Mouse (Mus musculus) MEL (cell line): Measurements from ENCODE around the gene Yjefn3. TPM values are rescaled to one million over a fixed set of nuclear protein-coding genes. Genes with fewer than 3 reads are reported as not detected.

ENCODE experiments used
- DNase-seq: peaks from one replicate; pipeline ENCODE4 v3.0.0; 2011; ENCODE audit warnings: low read depth, low spot score
- H3K27ac ChIP-seq: 2 replicates; pipeline ENCODE4 v1.5.1; 2012; ENCODE audit warnings: low read depth, mild to moderate bottlenecking, control low read depth, low read length, moderate library complexity; ENCODE audit not compliant: control insufficient read depth
- H3K27me3 ChIP-seq, 2 experiments: fragments of 150-350 bp in 1 of 2; sonication (generic) in 1 of 2; 2 replicates each; pipeline ENCODE4 v1.6.1; 2012; ENCODE audit warnings: low read length in 2 of 2, mild to moderate bottlenecking in 2 of 2, improper control_type of control experiment in 1 of 2, moderate library complexity in 1 of 2; ENCODE audit not compliant: insufficient read depth in 2 of 2, control insufficient read depth in 1 of 2
- H3K36me3 ChIP-seq, 2 experiments: 2 replicates each; pipeline ENCODE4 v1.6.1; 2012 to 2014; ENCODE audit warnings: low read length in 2 of 2, improper control_type of control experiment in 1 of 2, inconsistent platforms in 1 of 2, mild to moderate bottlenecking in 1 of 2; ENCODE audit not compliant: insufficient read depth in 2 of 2, control insufficient read depth in 1 of 2
- H3K4me1 ChIP-seq, 2 experiments: fragments of 150-350 bp in 1 of 2; sonication (generic) in 1 of 2; 2 replicates each; pipeline ENCODE4 v1.6.1; 2012; ENCODE audit warnings: low read length in 2 of 2, improper control_type of control experiment in 1 of 2, mild to moderate bottlenecking in 1 of 2; ENCODE audit not compliant: insufficient read depth in 2 of 2, control insufficient read depth in 1 of 2
- H3K4me3 ChIP-seq, 2 experiments: fragments of 150-350 bp in 1 of 2; sonication (generic) in 1 of 2; 2 replicates each; pipeline ENCODE4 v1.5.1; 2012; ENCODE audit warnings: low read depth in 2 of 2, low read length in 2 of 2, mild to moderate bottlenecking in 2 of 2, moderate library complexity in 2 of 2, control low read depth in 1 of 2, improper control_type of control experiment in 1 of 2; ENCODE audit not compliant: control insufficient read depth in 1 of 2, insufficient read depth in 1 of 2
- H3K79me2 ChIP-seq: 2 replicates; pipeline ENCODE4 v1.6.1; 2012; ENCODE audit warnings: mild to moderate bottlenecking, low read length, moderate library complexity; ENCODE audit not compliant: control insufficient read depth, poor library complexity, insufficient read depth
- H3K9ac ChIP-seq: 2 replicates; pipeline ENCODE4 v1.6.1; 2012; ENCODE audit warnings: low read depth, mild to moderate bottlenecking, control low read depth, low read length, moderate library complexity; ENCODE audit not compliant: control insufficient read depth, poor library complexity, severe bottlenecking
- H3K9me3 ChIP-seq: fragments of 150-350 bp; sonication (generic); replicated peaks from 2 replicates; pipeline ENCODE4 v1.6.1; 2012; ENCODE audit warnings: mild to moderate bottlenecking, low read length, improper control_type of control experiment, moderate library complexity; ENCODE audit not compliant: insufficient read depth
- BHLHE40 ChIP-seq: IDR thresholded peaks from 2 replicates; pipeline ENCODE4 v1.6.1; 2012; ENCODE audit warnings: low read depth, mild to moderate bottlenecking, inconsistent platforms, low read length, improper control_type of control experiment, borderline replicate concordance
- CHD2 ChIP-seq: IDR thresholded peaks from 2 replicates; pipeline ENCODE4 v1.6.1; 2011; ENCODE audit warnings: low read length, improper control_type of control experiment
- E2F4 ChIP-seq: IDR thresholded peaks from 2 replicates; pipeline ENCODE4 v1.6.1; 2011; ENCODE audit warnings: low read depth, low read length, improper control_type of control experiment, borderline replicate concordance
- ETS1 ChIP-seq: IDR thresholded peaks from 2 replicates; pipeline ENCODE4 v1.6.1; 2012; ENCODE audit warnings: low read depth, mild to moderate bottlenecking, inconsistent platforms, low read length, improper control_type of control experiment, moderate library complexity
- GATA1 ChIP-seq: IDR thresholded peaks from 2 replicates; pipeline ENCODE4 v1.6.1; 2011; ENCODE audit warnings: low read depth, low read length, improper control_type of control experiment
- HCFC1 ChIP-seq: IDR thresholded peaks from 2 replicates; pipeline ENCODE4 v1.6.1; 2012; ENCODE audit warnings: low read depth, mild to moderate bottlenecking, inconsistent platforms, low read length, improper control_type of control experiment, moderate library complexity
- JUND ChIP-seq: IDR thresholded peaks from 2 replicates; pipeline ENCODE4 v1.6.1; 2011; ENCODE audit warnings: low read depth, mild to moderate bottlenecking, improper control_type of control experiment, low read length
- MAFK ChIP-seq: IDR thresholded peaks from 2 replicates; pipeline ENCODE4 v1.6.1; 2011; ENCODE audit warnings: low read depth, mild to moderate bottlenecking, low read length, improper control_type of control experiment, borderline replicate concordance
- MAX ChIP-seq: IDR thresholded peaks from 2 replicates; pipeline ENCODE4 v1.6.1; 2011; ENCODE audit warnings: low read length, improper control_type of control experiment
- MEF2A ChIP-seq: IDR thresholded peaks from 2 replicates; pipeline ENCODE4 v1.6.1; 2014; ENCODE audit warnings: low read depth, mild to moderate bottlenecking, inconsistent platforms, low read length, improper control_type of control experiment; ENCODE audit not compliant: poor library complexity, insufficient replicate concordance, severe bottlenecking; ENCODE audit errors: extremely low read depth
- MYB ChIP-seq: IDR thresholded peaks from 2 replicates; pipeline ENCODE4 v1.6.1; 2011; ENCODE audit warnings: mild to moderate bottlenecking, low read depth, low read length, improper control_type of control experiment
- MYC ChIP-seq: IDR thresholded peaks from 2 replicates; pipeline ENCODE4 v1.6.1; 2011; ENCODE audit warnings: low read depth, mild to moderate bottlenecking, low read length, improper control_type of control experiment, moderate library complexity
- NRF1 ChIP-seq: IDR thresholded peaks from 2 replicates; pipeline ENCODE4 v1.6.1; 2014; ENCODE audit warnings: low read depth, mild to moderate bottlenecking, inconsistent platforms, low read length, improper control_type of control experiment, moderate library complexity; ENCODE audit not compliant: poor library complexity, insufficient read depth, severe bottlenecking
- POLR2A ChIP-seq, 2 experiments: IDR thresholded peaks; 2 replicates each; pipeline ENCODE4 v1.6.1; 2011 to 2012; ENCODE audit warnings: low read length in 2 of 2, mild to moderate bottlenecking in 2 of 2, control low read depth in 1 of 2, improper control_type of control experiment in 1 of 2, low read depth in 1 of 2, moderate library complexity in 1 of 2; ENCODE audit not compliant: control insufficient read depth in 1 of 2, insufficient read depth in 1 of 2, poor library complexity in 1 of 2
- POLR2AphosphoS5 ChIP-seq: IDR thresholded peaks from 2 replicates; pipeline ENCODE4 v1.6.1; 2012; ENCODE audit warnings: low read depth, borderline replicate concordance, mild to moderate bottlenecking, inconsistent platforms, low read length, moderate library complexity, mixed read lengths
- SIN3A ChIP-seq: IDR thresholded peaks from 2 replicates; pipeline ENCODE4 v1.6.1; 2012; ENCODE audit warnings: low read length, improper control_type of control experiment, inconsistent platforms
- UBTF ChIP-seq: IDR thresholded peaks from 2 replicates; pipeline ENCODE4 v1.6.1; 2012; ENCODE audit warnings: low read depth, mild to moderate bottlenecking, inconsistent platforms, low read length, improper control_type of control experiment, moderate library complexity, borderline replicate concordance; ENCODE audit not compliant: insufficient read depth
- USF1 ChIP-seq: IDR thresholded peaks from 2 replicates; pipeline ENCODE4 v1.6.1; 2014; ENCODE audit warnings: low read depth, mild to moderate bottlenecking, inconsistent platforms, low read length, improper control_type of control experiment, moderate library complexity
- ZMIZ1 ChIP-seq: IDR thresholded peaks from 2 replicates; pipeline ENCODE4 v1.6.1; 2012; ENCODE audit warnings: low read depth, mild to moderate bottlenecking, inconsistent platforms, low read length, improper control_type of control experiment, moderate library complexity
- ZNF384 ChIP-seq: IDR thresholded peaks from 2 replicates; pipeline ENCODE4 v1.6.1; 2012; ENCODE audit warnings: low read depth, mild to moderate bottlenecking, inconsistent platforms, low read length, improper control_type of control experiment
- polyA plus RNA-seq, 2 experiments: library from polyadenylated mRNA; stranded (reverse) in 1 of 2; unstranded in 1 of 2; fragments of >175 nt in 1 of 2; fragments of >200 nt in 1 of 2; gene quantifications; 2 replicates each; pipeline versions ENCODE4 v1.2.1 to v1.2.4; 2012; ENCODE audit warnings: low replicate concordance in 2 of 2, low read depth in 1 of 2; ENCODE audit not compliant: insufficient read length in 2 of 2, insufficient read depth in 1 of 2, missing spikeins in 1 of 2
- total RNA-seq: library from RNA; depleted of rRNA; stranded (reverse); fragments of 300-350 nt; gene quantifications from 2 replicates; pipeline ENCODE4 v1.2.3, GENCODE M21; 2012

Gene Yjefn3
- total and polyA plus RNA-seq, 3 experiments: 5.3 to 8.2 TPM; not detected in 1

DNA sequence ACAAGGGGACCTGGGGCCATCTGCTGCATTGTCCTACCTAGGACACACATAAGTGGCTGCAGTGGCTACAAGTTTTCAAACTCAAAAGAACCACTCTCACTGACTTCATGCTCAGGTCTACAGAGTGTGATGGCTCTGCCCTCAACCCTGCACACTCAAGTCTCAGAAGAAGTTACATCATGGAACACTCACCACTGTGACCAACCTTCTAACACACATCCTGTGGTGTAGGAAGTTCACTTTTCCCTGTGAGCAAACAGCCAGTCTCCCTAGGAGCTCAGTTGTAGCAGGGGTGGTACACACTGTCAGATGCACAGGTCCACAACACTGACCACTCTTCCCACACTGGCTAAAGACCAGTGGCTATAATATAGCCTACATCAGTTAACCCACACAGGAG lies 16.0 kb upstream of the Yjefn3 start:
- H3K27ac ChIP-seq: no peak overlapping the region
- H3K4me1 ChIP-seq: peaks cover 9 to 26% of the 10 kb centered on the region in 2 experiments
- H3K9ac ChIP-seq: no peak overlapping the region
- H3K9me3 ChIP-seq: no peaks in the 10 kb centered on the region
- H3K4me3 ChIP-seq: no peak overlapping the region
- H3K79me2 ChIP-seq: peaks cover 9% of the 10 kb centered on the region
- no peaks in the 10 kb centered on the region for H3K27me3 ChIP-seq
- no peak for DNase-seq
- TF ChIP-seq GATA1 (no peak), NRF1 (no peak), MYC (no peak), MYB (no peak), POLR2AphosphoS5 (no peak), UBTF (no peak)
- peaks cover 9 to 18% of the 10 kb centered on the region in 2 experiments for H3K36me3 ChIP-seq

GRCm38 (mm10) chr8:69915748-69916147 lies 13.2 kb upstream of the Yjefn3 start:
- Histone ChIP-seq H3K4me3 (no peak overlapping the region), H3K79me2 (peaks cover 9% of the 10 kb centered on the region), H3K4me1 (peaks cover 6 to 17% of the 10 kb centered on the region in 2 experiments), H3K9ac (no peak overlapping the region), H3K36me3 (peaks cover 9 to 14% of the 10 kb centered on the region in 2 experiments), H3K9me3 (no peaks in the 10 kb centered on the region), H3K27me3 (no peaks in the 10 kb centered on the region), H3K27ac (no peak overlapping the region)
- no peak for DNase-seq
- TF ChIP-seq MEF2A (no peak), POLR2A (IDR thresholded peaks at IDR 0.05; ENCODE audit: control insufficient read depth in 1 of 2, insufficient read depth in 1 of 2, low read depth in 1 of 2, low read length in 2 of 2, poor library complexity in 1 of 2) (no peak), USF1 (no peak), MAX (no peak), JUND (no peak), GATA1 (no peak), BHLHE40 (no peak), ETS1 (no peak), E2F4 (no peak), ZNF384 (no peak)

- H3K9ac ChIP-seq: no peak overlapping the region
- H3K9me3 ChIP-seq: no peaks in the 10 kb centered on the region
- no peaks in the 10 kb centered on the region for H3K27me3 ChIP-seq
- TF ChIP-seq MAFK: no peak
- no peak for TF ChIP-seq HCFC1
- no peak for TF ChIP-seq POLR2A (IDR thresholded peaks at IDR 0.05; ENCODE audit: control insufficient read depth in 1 of 2, insufficient read depth in 1 of 2, low read depth in 1 of 2, low read length in 2 of 2, poor library complexity in 1 of 2)
- TF ChIP-seq ETS1: no peak
- TF ChIP-seq POLR2AphosphoS5: no peak
- TF ChIP-seq MYC: no peak
- no peak for TF ChIP-seq BHLHE40
- TF ChIP-seq CHD2: no peak
- no peak for TF ChIP-seq SIN3A
- no peak for TF ChIP-seq JUND
- TF ChIP-seq ZMIZ1: no peak
- no peak for TF ChIP-seq MAX
- H3K36me3 ChIP-seq: peaks cover 4 to 9% of the 10 kb centered on the region in 2 experiments
- peaks cover 3 to 6% of the 10 kb centered on the region in 2 experiments for H3K4me1 ChIP-seq
- no peak overlapping the region for H3K27ac ChIP-seq
- H3K4me3 ChIP-seq: no peak overlapping the region
- peaks cover 6% of the 10 kb centered on the region; the same call in 1 of the 2 replicates for H3K79me2 ChIP-seq
- no peak for DNase-seq
These were observed 12.0 kb upstream of the Yjefn3 start for GRCm38 (mm10) chr8:69914526-69914925.
